Mouse (Mus musculus): Measurements from ENCODE around the gene Mb. TPM values are rescaled to one million over a fixed set of nuclear protein-coding genes. Genes with fewer than 3 reads are reported as not detected.

Mb gene
- polyA plus RNA-seq, 1 experiment from 2014 or later, result 2.2 TPM

GRCm38 (mm10) chr15:77020136-77020535 lies 30.3 kb downstream of the Mb start:
- H3K4me2 ChIP-seq (ENCODE audit: low read depth, severe bottlenecking), result no peak overlapping the region
- H3K36me3 ChIP-seq (ENCODE audit: control insufficient read depth, insufficient read depth, low read length), result no peaks in the 10 kb centered on the region
- H3K9ac ChIP-seq (ENCODE audit: low read length), result no peak overlapping the region
- ATAC-seq (ENCODE audit: insufficient number of reproducible peaks, low FRiP score, low TSS enrichment, low read depth) (no peak), DNase-seq (ENCODE audit: low spot score) (no peak)
- H3K4me3 ChIP-seq (ENCODE audit: low read depth, low read length), result no peak overlapping the region
- H3K27me3 ChIP-seq (ENCODE audit: control insufficient read depth, insufficient read depth, low read length), result no peaks in the 10 kb centered on the region
- no peaks in the 10 kb centered on the region for H3K4me1 ChIP-seq (ENCODE audit: control insufficient read depth, insufficient read depth, low read length)
- H3K9me3 ChIP-seq (ENCODE audit: control insufficient read depth, low read length), result no peaks in the 10 kb centered on the region
- 89% methylated on average over 4 of the region's 4 CpGs for WGBS
- no peak overlapping the region for H3K27ac ChIP-seq (replicated peaks; ENCODE audit: low read depth, low read length)

- DNase-seq (ENCODE audit: low spot score) (no peak), ATAC-seq (ENCODE audit: insufficient number of reproducible peaks, low FRiP score, low TSS enrichment, low read depth) (no peak)
- Histone ChIP-seq H3K9me3 (ENCODE audit: control insufficient read depth, low read length) (no peaks in the 10 kb centered on the region), H3K4me1 (ENCODE audit: control insufficient read depth, insufficient read depth, low read length) (no peaks in the 10 kb centered on the region), H3K9ac (ENCODE audit: low read length) (no peak overlapping the region), H3K27me3 (ENCODE audit: control insufficient read depth, insufficient read depth, low read length) (no peaks in the 10 kb centered on the region), H3K27ac (replicated peaks; ENCODE audit: low read depth, low read length) (no peak overlapping the region), H3K36me3 (ENCODE audit: control insufficient read depth, insufficient read depth, low read length) (no peaks in the 10 kb centered on the region), H3K4me2 (ENCODE audit: low read depth, severe bottlenecking) (no peak overlapping the region), H3K4me3 (ENCODE audit: low read depth, low read length) (no peak overlapping the region)
- WGBS, result 85% methylated on average over 7 of the region's 7 CpGs
Measured at GRCm38 (mm10) chr15:77019533-77019932, 30.9 kb downstream of the Mb start.

GRCm38 (mm10) chr15:77018740-77019340 lies 31.6 kb downstream of the Mb start:
- Histone ChIP-seq H3K9ac (ENCODE audit: low read length) (no peak overlapping the region), H3K27me3 (ENCODE audit: control insufficient read depth, insufficient read depth, low read length) (no peaks in the 10 kb centered on the region), H3K4me3 (ENCODE audit: low read depth, low read length) (no peak overlapping the region), H3K27ac (replicated peaks; ENCODE audit: low read depth, low read length) (no peak overlapping the region), H3K9me3 (ENCODE audit: control insufficient read depth, low read length) (no peaks in the 10 kb centered on the region), H3K4me1 (ENCODE audit: control insufficient read depth, insufficient read depth, low read length) (no peaks in the 10 kb centered on the region), H3K4me2 (ENCODE audit: low read depth, severe bottlenecking) (no peak overlapping the region), H3K36me3 (ENCODE audit: control insufficient read depth, insufficient read depth, low read length) (no peaks in the 10 kb centered on the region)
- ATAC-seq (ENCODE audit: insufficient number of reproducible peaks, low FRiP score, low TSS enrichment, low read depth), result no peak
- no peak for DNase-seq (ENCODE audit: low spot score)
- WGBS, result 67% methylated on average over 6 of the region's 6 CpGs

- Histone ChIP-seq H3K27ac (replicated peaks; ENCODE audit: low read depth, low read length) (no peak overlapping the region), H3K9me3 (ENCODE audit: control insufficient read depth, low read length) (no peaks in the 10 kb centered on the region), H3K27me3 (ENCODE audit: control insufficient read depth, insufficient read depth, low read length) (no peaks in the 10 kb centered on the region), H3K36me3 (ENCODE audit: control insufficient read depth, insufficient read depth, low read length) (no peaks in the 10 kb centered on the region), H3K9ac (ENCODE audit: low read length) (no peak overlapping the region), H3K4me1 (ENCODE audit: control insufficient read depth, insufficient read depth, low read length) (no peaks in the 10 kb centered on the region), H3K4me2 (ENCODE audit: low read depth, severe bottlenecking) (no peak overlapping the region), H3K4me3 (ENCODE audit: low read depth, low read length) (no peak overlapping the region)
- ATAC-seq (ENCODE audit: insufficient number of reproducible peaks, low FRiP score, low TSS enrichment, low read depth), result no peak
- DNase-seq (ENCODE audit: low spot score), result no peak
Measured at GRCm38 (mm10) chr15:77017897-77018296, 32.6 kb downstream of the Mb start.

- Histone ChIP-seq H3K27me3 (ENCODE audit: control insufficient read depth, insufficient read depth, low read length) (no peaks in the 10 kb centered on the region), H3K27ac (replicated peaks; ENCODE audit: low read depth, low read length) (no peak overlapping the region), H3K36me3 (ENCODE audit: control insufficient read depth, insufficient read depth, low read length) (no peaks in the 10 kb centered on the region), H3K9me3 (ENCODE audit: control insufficient read depth, low read length) (no peaks in the 10 kb centered on the region), H3K4me2 (ENCODE audit: low read depth, severe bottlenecking) (no peak overlapping the region), H3K4me1 (ENCODE audit: control insufficient read depth, insufficient read depth, low read length) (no peaks in the 10 kb centered on the region), H3K9ac (ENCODE audit: low read length) (no peak overlapping the region), H3K4me3 (ENCODE audit: low read depth, low read length) (no peak overlapping the region)
- no peak for ATAC-seq (ENCODE audit: insufficient number of reproducible peaks, low FRiP score, low TSS enrichment, low read depth)
- 87% methylated on average over 6 of the region's 6 CpGs for WGBS
- no peak for DNase-seq (ENCODE audit: low spot score)
Measured at GRCm38 (mm10) chr15:77016509-77016908, 34.0 kb downstream of the Mb start.

- H3K4me3 ChIP-seq (ENCODE audit: low read depth, low read length), result no peak overlapping the region
- H3K27ac ChIP-seq (replicated peaks; ENCODE audit: low read depth, low read length), result no peak overlapping the region
- no peaks in the 10 kb centered on the region for H3K36me3 ChIP-seq (ENCODE audit: control insufficient read depth, insufficient read depth, low read length)
- H3K4me2 ChIP-seq (ENCODE audit: low read depth, severe bottlenecking), result no peak overlapping the region
- no peaks in the 10 kb centered on the region for H3K27me3 ChIP-seq (ENCODE audit: control insufficient read depth, insufficient read depth, low read length)
- no peaks in the 10 kb centered on the region for H3K4me1 ChIP-seq (ENCODE audit: control insufficient read depth, insufficient read depth, low read length)
- ATAC-seq (ENCODE audit: insufficient number of reproducible peaks, low FRiP score, low TSS enrichment, low read depth) (no peak), DNase-seq (ENCODE audit: low spot score) (no peak)
- 74% methylated on average over 4 of the region's 4 CpGs for WGBS
- H3K9ac ChIP-seq (ENCODE audit: low read length), result no peak overlapping the region
- no peaks in the 10 kb centered on the region for H3K9me3 ChIP-seq (ENCODE audit: control insufficient read depth, low read length)
Measured at GRCm38 (mm10) chr15:77014985-77015384, 35.5 kb downstream of the Mb start.

GRCm38 (mm10) chr15:77014431-77014830 lies 36.0 kb downstream of the Mb start:
- ATAC-seq (ENCODE audit: insufficient number of reproducible peaks, low FRiP score, low TSS enrichment, low read depth), result no peak
- 67% methylated on average over 6 of the region's 6 CpGs for WGBS
- no peak for DNase-seq (ENCODE audit: low spot score)
- H3K27ac ChIP-seq (replicated peaks; ENCODE audit: low read depth, low read length), result no peak overlapping the region
- H3K4me3 ChIP-seq (ENCODE audit: low read depth, low read length), result no peak overlapping the region
- H3K4me2 ChIP-seq (ENCODE audit: low read depth, severe bottlenecking), result no peak overlapping the region
- H3K36me3 ChIP-seq (ENCODE audit: control insufficient read depth, insufficient read depth, low read length), result no peaks in the 10 kb centered on the region
- H3K4me1 ChIP-seq (ENCODE audit: control insufficient read depth, insufficient read depth, low read length), result no peaks in the 10 kb centered on the region
- no peaks in the 10 kb centered on the region for H3K9me3 ChIP-seq (ENCODE audit: control insufficient read depth, low read length)
- no peaks in the 10 kb centered on the region for H3K27me3 ChIP-seq (ENCODE audit: control insufficient read depth, insufficient read depth, low read length)
- H3K9ac ChIP-seq (ENCODE audit: low read length), result no peak overlapping the region

GRCm38 (mm10) chr15:77013753-77014241 lies 36.7 kb downstream of the Mb start:
- H3K36me3 ChIP-seq (ENCODE audit: control insufficient read depth, insufficient read depth, low read length), result no peaks in the 10 kb centered on the region
- ATAC-seq (ENCODE audit: insufficient number of reproducible peaks, low FRiP score, low TSS enrichment, low read depth), result no peak
- H3K9ac ChIP-seq (ENCODE audit: low read length), result no peak overlapping the region
- WGBS, result 21% methylated on average over 15 of the region's 15 CpGs
- no peaks in the 10 kb centered on the region for H3K4me1 ChIP-seq (ENCODE audit: control insufficient read depth, insufficient read depth, low read length)
- no peaks in the 10 kb centered on the region for H3K27me3 ChIP-seq (ENCODE audit: control insufficient read depth, insufficient read depth, low read length)
- H3K27ac ChIP-seq (replicated peaks; ENCODE audit: low read depth, low read length), result no peak overlapping the region; the same call in 1 of the 2 replicates
- H3K4me3 ChIP-seq (ENCODE audit: low read depth, low read length), result no peak overlapping the region
- peak; percentile 46 for DNase-seq (ENCODE audit: low spot score)
- H3K4me2 ChIP-seq (ENCODE audit: low read depth, severe bottlenecking), result no peak overlapping the region
- H3K9me3 ChIP-seq (ENCODE audit: control insufficient read depth, low read length), result no peaks in the 10 kb centered on the region

GRCm38 (mm10) chr15:77008851-77009250 lies 41.6 kb downstream of the Mb start:
- no peak overlapping the region for H3K9ac ChIP-seq (ENCODE audit: low read length)
- DNase-seq (ENCODE audit: low spot score), result no peak
- WGBS, result 94% methylated on average over 6 of the region's 6 CpGs
- H3K27ac ChIP-seq (replicated peaks; ENCODE audit: low read depth, low read length), result no peak overlapping the region
- ATAC-seq (ENCODE audit: insufficient number of reproducible peaks, low FRiP score, low TSS enrichment, low read depth), result no peak
- H3K36me3 ChIP-seq (ENCODE audit: control insufficient read depth, insufficient read depth, low read length), result no peaks in the 10 kb centered on the region
- H3K4me1 ChIP-seq (ENCODE audit: control insufficient read depth, insufficient read depth, low read length), result no peaks in the 10 kb centered on the region
- H3K4me3 ChIP-seq (ENCODE audit: low read depth, low read length), result no peak overlapping the region
- no peaks in the 10 kb centered on the region for H3K9me3 ChIP-seq (ENCODE audit: control insufficient read depth, low read length)
- H3K4me2 ChIP-seq (ENCODE audit: low read depth, severe bottlenecking), result no peak overlapping the region
- H3K27me3 ChIP-seq (ENCODE audit: control insufficient read depth, insufficient read depth, low read length), result no peaks in the 10 kb centered on the region

All from limb, embryonic 11.5 days (tissue).